Mouse (Mus musculus): Measurements from ENCODE around the gene Pcca. TPM values are rescaled to one million over a fixed set of nuclear protein-coding genes. Genes with fewer than 3 reads are reported as not detected.
"Not testable (repeated sequence)": the region's sequence is repeated elsewhere in the genome, so short reads cannot be mapped to it uniquely, and the experiment has no call there.

Pcca gene
- total RNA-seq, 4 experiments from 2014 or later = 37.4 to 44.9 (median 44.0) TPM

DNA sequence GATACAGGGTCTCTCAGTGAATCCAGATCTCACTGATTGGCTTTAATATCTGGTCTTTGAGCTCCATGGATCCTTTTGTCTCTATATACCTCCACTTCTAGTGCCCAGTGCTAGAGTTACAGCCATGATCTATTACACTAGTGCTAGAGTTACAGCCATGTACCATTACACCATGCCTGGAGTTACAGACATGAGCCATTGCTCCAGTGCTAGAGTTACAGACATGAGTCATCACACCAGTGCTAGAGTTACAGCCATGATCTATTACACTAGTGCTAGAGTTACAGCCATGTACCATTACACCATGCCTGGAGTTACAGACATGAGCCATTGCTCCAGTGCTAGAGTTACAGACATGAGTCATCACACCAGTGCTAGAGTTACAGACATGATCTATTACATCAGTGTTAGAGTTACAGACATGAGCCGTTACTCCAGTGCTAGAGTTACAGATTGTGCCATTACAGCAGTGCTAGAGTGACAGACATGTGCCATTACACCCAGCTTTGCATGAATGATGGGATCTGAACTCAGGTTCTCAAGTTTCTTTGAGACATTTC lies 26.8 kb downstream of the Pcca start:
- DNase-seq (ENCODE audit: low spot score in 2 of 2) = not testable (repeated sequence)

DNA sequence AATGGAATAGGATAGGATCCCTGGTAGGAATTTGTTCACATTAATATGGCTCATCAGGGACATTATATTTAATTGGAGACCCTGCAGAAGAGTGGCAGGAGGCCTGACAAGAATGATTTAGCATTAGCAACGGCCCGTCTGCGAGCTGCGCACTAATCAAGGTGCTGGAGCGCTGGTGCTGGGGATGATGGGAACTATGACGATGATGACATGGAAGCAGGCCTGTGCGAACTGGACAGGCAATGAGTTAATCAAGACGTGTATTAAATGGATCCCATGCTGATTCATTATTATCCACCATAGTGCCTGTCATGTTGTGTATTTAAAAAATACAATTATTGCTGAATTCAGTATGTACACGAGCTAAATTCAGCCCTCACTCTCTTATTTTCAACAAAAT lies 36.7 kb downstream of the Pcca start:
- DNase-seq (ENCODE audit: low spot score in 2 of 2) = no peak

GRCm38 (mm10) chr14:122574064-122574751 lies 40.1 kb downstream of the Pcca start:
- DNase-seq (ENCODE audit: low spot score in 2 of 2) = no peak

GRCm38 (mm10) chr14:122577816-122578215 lies 43.7 kb downstream of the Pcca start:
- no peak for DNase-seq (ENCODE audit: low spot score in 2 of 2)

GRCm38 (mm10) chr14:122582057-122582456 lies 47.9 kb downstream of the Pcca start:
- DNase-seq (ENCODE audit: low spot score in 2 of 2) = no peak

- no peak for DNase-seq (ENCODE audit: low spot score in 2 of 2)
Measured at GRCm38 (mm10) chr14:122582491-122583077, 48.5 kb downstream of the Pcca start.

DNA sequence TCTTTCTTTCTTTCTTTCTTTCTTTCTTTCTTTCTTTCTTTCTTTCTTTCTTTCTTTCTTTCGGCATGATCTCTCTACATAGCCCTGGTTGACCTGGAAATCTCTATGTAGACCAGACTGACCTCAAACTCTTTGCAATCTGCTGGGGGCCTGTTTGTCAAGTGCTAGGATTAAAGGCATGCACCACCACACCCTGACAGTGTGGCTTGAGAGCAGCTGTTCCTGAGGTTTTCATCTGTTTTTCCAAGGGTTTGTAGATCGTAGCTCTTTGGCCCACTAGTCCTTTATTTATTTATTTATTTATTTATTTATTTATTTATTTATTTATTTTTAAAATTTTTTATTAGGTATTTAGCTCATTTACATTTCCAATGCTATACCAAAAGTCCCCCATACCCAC lies 50.0 kb downstream of the Pcca start:
- not testable (repeated sequence) for DNase-seq (ENCODE audit: low spot score in 2 of 2)

DNA sequence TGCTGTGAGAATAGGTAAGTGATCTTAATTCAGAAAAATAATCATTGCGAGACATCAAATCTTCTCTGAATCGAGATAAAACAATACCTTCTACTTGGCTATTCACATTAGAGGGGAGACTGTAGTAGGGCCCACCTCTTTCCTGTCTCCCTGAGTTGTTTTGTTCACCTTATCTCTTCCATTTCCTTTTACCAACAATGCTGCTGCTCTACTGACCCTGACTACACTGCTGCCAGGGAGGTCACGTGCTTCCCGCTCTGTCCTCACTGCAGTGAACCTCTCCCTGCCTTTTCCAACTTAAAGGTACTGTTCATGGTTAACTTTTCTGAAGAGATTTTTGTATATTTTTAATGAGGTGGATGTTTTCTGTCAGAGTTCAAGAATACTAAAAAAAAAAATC lies 52.8 kb downstream of the Pcca start:
- no peak for DNase-seq (ENCODE audit: low spot score in 2 of 2)

DNA sequence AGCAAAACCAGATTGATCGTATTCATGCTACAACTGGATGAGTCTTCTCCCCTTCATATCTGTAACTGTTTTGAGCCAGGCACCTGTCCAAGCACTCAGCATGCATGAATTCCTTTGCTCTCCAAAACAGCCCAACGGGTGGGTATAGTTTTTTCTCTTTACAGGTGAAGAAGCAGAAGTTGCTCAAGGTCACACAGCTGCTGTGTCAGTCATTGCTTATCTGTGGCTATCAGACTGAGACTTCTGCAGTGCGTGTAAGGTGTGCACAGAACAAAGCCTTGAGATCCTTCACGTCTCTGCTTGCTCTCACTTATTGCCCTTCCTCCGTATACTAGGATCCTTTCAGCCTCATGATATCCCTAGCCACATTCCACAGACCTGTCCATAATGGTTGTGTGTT lies 63.4 kb downstream of the Pcca start:
- DNase-seq (ENCODE audit: low spot score in 2 of 2) = no peak

- DNase-seq (ENCODE audit: low spot score in 2 of 2) = no peak
Measured at GRCm38 (mm10) chr14:122598802-122599201, 64.7 kb downstream of the Pcca start.

DNA sequence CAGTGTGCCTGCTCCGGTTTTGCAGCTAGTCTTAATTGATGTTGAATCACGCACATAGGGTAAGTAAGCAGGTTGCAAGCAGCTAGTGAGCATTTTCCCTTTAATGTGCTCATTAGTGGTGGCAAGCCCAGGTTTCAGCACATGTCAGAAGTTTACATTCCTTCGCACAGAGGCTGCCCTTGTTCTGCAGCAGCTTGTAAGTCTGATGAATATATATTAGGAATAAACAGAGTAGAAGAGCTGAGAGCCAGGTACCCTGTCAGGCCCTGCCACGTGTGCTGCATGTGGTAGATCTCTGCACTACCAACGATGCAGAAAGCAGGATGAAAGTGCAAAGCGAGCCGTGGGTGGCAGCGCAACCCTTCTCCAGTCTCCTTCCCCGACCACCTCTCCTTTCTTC lies 65.7 kb downstream of the Pcca start:
- no peak for DNase-seq (ENCODE audit: low spot score in 2 of 2)

- no peak for DNase-seq (ENCODE audit: low spot score in 2 of 2)
Measured at GRCm38 (mm10) chr14:122602701-122603100, 68.6 kb downstream of the Pcca start.

- DNase-seq (ENCODE audit: low spot score in 2 of 2) = no peak
Measured at GRCm38 (mm10) chr14:122606499-122606898, 72.4 kb downstream of the Pcca start.

DNA sequence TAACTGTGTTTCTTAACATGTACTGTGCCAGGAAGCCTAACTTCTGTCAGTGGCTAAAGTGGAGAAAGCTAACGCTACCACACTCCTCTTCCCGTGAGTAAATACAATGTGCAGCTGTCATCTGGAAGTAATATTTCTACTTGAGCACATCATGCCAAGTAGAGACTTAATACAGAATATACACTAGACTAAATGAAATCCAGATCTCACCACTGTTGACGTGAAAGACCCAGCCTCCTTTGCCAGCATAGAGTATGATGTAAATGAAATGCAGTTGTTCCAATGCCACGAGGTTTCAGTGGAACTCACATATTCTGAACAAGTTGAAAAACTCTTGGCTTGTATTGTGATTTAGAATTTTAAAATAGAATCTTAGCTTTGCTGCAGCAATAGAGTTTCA lies 73.3 kb downstream of the Pcca start:
- DNase-seq (ENCODE audit: low spot score in 2 of 2) = no peak

GRCm38 (mm10) chr14:122608323-122608722 lies 74.2 kb downstream of the Pcca start:
- DNase-seq (ENCODE audit: low spot score in 2 of 2) = no peak

- DNase-seq (ENCODE audit: low spot score in 2 of 2) = no peak
Measured at GRCm38 (mm10) chr14:122611035-122611434, 76.9 kb downstream of the Pcca start.

- no peak for DNase-seq (ENCODE audit: low spot score in 2 of 2)
Measured at GRCm38 (mm10) chr14:122612317-122612716, 78.2 kb downstream of the Pcca start.

DNA sequence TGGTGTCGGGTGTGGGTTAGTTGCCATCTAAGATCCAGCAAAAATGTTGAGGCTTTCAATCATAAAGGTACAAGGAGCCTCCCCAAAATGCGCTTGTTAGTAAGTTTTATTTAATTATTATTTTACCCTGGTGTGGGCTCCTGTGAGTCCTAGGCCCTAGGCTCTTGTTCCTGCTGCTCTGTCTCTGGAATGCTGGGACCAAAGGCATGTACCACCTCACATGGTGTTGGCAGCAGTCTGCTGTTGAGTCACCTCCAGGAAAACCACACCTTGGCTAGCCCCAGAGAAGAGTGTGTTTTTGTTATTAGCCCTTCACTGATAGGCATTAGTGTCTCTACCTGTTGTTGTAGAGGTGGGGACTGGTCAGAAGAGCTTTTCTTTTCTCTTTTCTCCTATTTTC lies 83.5 kb downstream of the Pcca start:
- DNase-seq (ENCODE audit: low spot score in 2 of 2) = no peak

- no peak for DNase-seq (ENCODE audit: low spot score in 2 of 2)
Measured at GRCm38 (mm10) chr14:122633416-122633815, 99.3 kb downstream of the Pcca start.

GRCm38 (mm10) chr14:122636601-122637000 lies 102.5 kb downstream of the Pcca start:
- DNase-seq (ENCODE audit: low spot score in 2 of 2) = no peak

DNA sequence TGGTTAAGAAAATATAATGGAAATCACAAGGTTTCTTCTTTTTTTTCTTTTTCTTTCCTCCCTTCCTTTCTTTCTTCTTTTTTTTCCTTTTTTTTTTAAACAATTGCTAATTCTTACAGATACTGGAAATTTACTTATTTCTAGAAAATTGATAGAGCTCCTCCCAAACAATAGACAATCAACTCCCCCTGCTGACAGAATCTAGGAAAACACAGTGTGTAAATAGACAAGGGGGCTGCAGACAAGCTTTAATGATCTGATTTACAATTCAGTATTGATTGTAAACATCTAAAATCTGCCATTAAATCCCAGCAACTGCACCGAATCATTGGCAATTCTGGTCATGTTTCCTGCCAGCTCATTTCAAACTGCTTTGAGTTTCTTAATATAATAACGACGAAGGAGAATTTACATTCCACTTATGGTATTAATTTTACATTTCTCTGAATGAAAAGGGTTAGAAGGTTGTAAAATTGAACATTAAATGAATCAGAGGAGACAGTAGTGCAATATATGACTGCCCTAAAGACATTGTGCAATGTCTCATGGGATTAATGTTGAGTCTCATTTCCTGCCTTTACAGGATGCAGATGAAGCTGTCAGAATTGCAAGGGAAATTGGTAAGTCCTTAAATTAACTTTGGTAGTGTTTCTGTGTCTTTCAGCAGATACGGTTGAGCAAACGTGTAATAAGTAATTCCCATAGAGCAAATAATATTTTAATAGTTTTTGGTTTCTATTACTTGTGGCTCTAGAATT lies 103.9 kb downstream of the Pcca start:
- DNase-seq (ENCODE audit: low spot score in 2 of 2) = no peak

- no peak for DNase-seq (ENCODE audit: low spot score in 2 of 2)
Measured at GRCm38 (mm10) chr14:122639168-122639720, 105.1 kb downstream of the Pcca start.

All from layer of hippocampus, adult 8-10 months (tissue).